Mouse (Mus musculus) hindlimb bud, embryonic 11.5 days (tissue): ENCODE data around the gene Krtap24-1.

ENCODE experiments used
- DNase-seq: peaks from one replicate; pipeline ENCODE4 v3.0.0-alpha.2; 2012; ENCODE audit warnings: low read depth, low spot score; ENCODE audit errors: extremely low spot score

Krtap24-1 gene

GRCm38 (mm10) chr16:88569096-88569495 is 43.0 kb downstream of the Krtap24-1 start:
- DNase-seq = no peak

GRCm38 (mm10) chr16:88563045-88563913 is 48.8 kb downstream of the Krtap24-1 start, which contains the start of gene Cldn8:
Gene Cldn8 (minus strand): TSS chr16:88563183.
- DNase-seq = no peak

GRCm38 (mm10) chr16:88561617-88562164 is 50.4 kb downstream of the Krtap24-1 start:
- DNase-seq = no peak
